Mouse (Mus musculus) heart, postnatal 0 days (tissue): ENCODE measurements around the gene Tnrc18.

Experiments
- CTCF ChIP-seq: IDR thresholded peaks from 2 replicates; pipeline ENCODE4 v1.5.1; 2016; ENCODE audit warnings: antibody characterized with exemption, control low read depth, low read depth
- EP300 ChIP-seq: IDR thresholded peaks from 2 replicates; pipeline ENCODE4 v1.6.1; 2016; ENCODE audit warnings: antibody characterized with exemption, low read depth

DNA sequence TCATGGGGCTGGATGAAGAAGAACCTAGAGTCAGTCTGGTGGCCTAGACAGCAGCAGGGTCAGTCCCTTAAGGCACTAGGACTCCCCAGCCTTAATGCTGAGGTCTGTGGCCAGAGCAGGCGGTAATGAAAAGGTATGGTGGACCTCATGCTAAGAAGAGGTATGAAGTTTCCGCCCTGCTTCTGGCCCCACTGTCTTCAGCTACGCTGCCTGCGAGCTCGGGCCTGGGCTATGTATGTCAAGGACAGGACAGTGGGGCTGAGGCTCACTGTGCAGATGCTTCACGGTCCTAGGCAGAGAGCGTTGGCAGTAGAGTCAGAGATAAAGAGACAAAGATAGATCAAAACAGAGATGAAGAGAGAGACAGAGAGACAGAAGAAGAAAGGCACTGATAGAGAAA lies 31.4 kb upstream of the Tnrc18 start:
- TF ChIP-seq CTCF (no peak), EP300 (no peak)
